Mouse (Mus musculus) olfactory bulb, adult 2 months (tissue): ENCODE data around the gene Cux2. TPM values are rescaled to one million over a fixed set of nuclear protein-coding genes. Genes with fewer than 3 reads are reported as not detected.

Source experiments
- H3K27ac ChIP-seq: fragments of 200-500 bp; 2 replicates; pipeline ENCODE4 v1.5.1; 2012; ENCODE audit warnings: low read depth, low read length; ENCODE audit not compliant: insufficient read depth
- H3K4me1 ChIP-seq: fragments of 200-500 bp; 2 replicates; pipeline ENCODE4 v1.6.1; 2012; ENCODE audit warnings: low read length; ENCODE audit not compliant: control insufficient read depth, insufficient read depth
- H3K4me3 ChIP-seq: fragments of 200-500 bp; 2 replicates; pipeline ENCODE4 v1.5.1; 2012; ENCODE audit warnings: mild to moderate bottlenecking, low read depth, low read length, moderate library complexity; ENCODE audit not compliant: insufficient read depth
- CTCF ChIP-seq: fragments of 200-500 bp; IDR thresholded peaks from 2 replicates; pipeline ENCODE4 v1.5.1; 2012; ENCODE audit warnings: low read depth, mild to moderate bottlenecking, low read length, moderate library complexity; ENCODE audit not compliant: insufficient read depth
- POLR2A ChIP-seq: fragments of 200-500 bp; IDR thresholded peaks from 2 replicates; pipeline ENCODE4 v1.6.1; 2012; ENCODE audit warnings: mild to moderate bottlenecking, low read depth, low read length, moderate library complexity; ENCODE audit not compliant: insufficient read depth
- WGBS: fragments of 180-500 bp; shearing (Covaris S2); methylation state at CpG from one replicate; pipeline ENCODE4 v1.1.7; 2018; 5-methylcytosine and 5-hydroxymethylcytosine counted together
- polyA plus RNA-seq: library from polyadenylated mRNA; stranded (reverse); fragments of >200 nt; gene quantifications from 2 replicates; pipeline ENCODE4 v1.2.4, GENCODE M21; 2012; ENCODE audit warnings: low replicate concordance; ENCODE audit not compliant: missing spikeins, insufficient read depth, insufficient read length

The Cux2 gene
- polyA plus RNA-seq, 1 experiment: not detected

DNA sequence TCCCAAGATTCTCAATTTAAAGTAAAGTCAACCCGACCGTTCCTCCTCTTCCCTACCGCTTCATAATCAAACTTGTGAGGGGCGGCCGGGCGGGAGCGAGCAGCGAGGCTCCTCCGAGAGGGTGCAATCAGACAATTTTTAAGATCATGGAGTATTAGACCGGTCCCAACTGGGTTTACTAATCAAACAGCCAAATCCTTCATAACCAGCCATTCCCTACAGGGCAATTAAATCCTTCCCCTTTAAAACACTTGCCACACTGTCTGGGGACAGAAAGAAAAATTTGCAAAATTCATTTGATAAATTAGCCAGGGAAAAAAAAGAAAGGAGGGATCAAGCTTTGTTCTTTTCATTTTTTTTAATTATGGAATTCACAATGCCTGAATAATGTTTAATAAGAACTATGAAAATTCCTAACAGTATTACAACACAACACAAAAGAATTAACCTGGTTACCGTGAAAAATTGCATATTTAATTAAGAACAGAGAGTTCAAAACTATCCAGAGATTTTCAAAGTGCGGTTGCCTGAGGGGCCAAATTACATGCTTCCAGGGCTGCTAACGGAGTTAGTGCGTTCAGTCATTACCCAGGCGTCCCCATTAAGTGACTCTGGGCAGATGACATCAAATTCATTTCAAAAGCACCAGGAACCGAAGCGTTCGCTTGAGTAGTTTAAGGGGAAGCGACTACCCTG, 17.3 kb downstream of the Cux2 start:
- Histone ChIP-seq H3K4me3 (no peak overlapping the region), H3K4me1 (peaks cover 2% of the 10 kb centered on the region; the same call in 1 of the 2 replicates), H3K27ac (no peak overlapping the region)
- WGBS: 34% methylated on average over 19 of the region's 19 CpGs
- TF ChIP-seq POLR2A: no peak
- TF ChIP-seq CTCF: no peak

- WGBS: 75% methylated on average over 12 of the region's 12 CpGs
- H3K4me1 ChIP-seq: peaks cover 2% of the 10 kb centered on the region; the same call in 1 of the 2 replicates
- TF ChIP-seq POLR2A (no peak), CTCF (no peak)
- H3K4me3 ChIP-seq: no peak overlapping the region
- H3K27ac ChIP-seq: no peak overlapping the region
Measured at GRCm38 (mm10) chr5:122031146-122031545, 18.8 kb downstream of the Cux2 start.

DNA sequence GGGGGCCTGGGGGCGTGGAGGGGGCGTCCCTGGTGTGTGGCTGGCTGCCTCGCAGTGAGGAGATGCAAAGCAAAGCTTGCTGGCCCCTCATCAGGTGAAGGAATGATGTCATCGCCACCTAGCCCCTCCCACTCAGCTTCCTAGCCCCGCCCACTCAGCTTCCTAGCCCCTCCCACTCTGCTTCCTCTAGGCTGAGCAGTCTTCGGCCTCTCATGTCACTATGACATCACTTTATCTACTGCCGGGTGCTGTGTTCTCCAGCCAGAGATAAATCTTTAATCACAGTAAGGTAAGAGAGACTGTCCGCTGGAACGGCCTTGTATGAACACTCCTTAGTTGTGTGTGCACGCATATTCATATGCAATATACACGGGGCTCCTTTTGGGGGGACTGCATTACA, 19.3 kb downstream of the Cux2 start:
- Histone ChIP-seq H3K4me3 (no peak overlapping the region), H3K27ac (no peak overlapping the region), H3K4me1 (peaks cover 2% of the 10 kb centered on the region; the same call in 1 of the 2 replicates)
- no peak for TF ChIP-seq CTCF
- TF ChIP-seq POLR2A: no peak
- WGBS: 66% methylated on average over 11 of the region's 11 CpGs

- 75% methylated on average over 9 of the region's 9 CpGs for WGBS
- H3K27ac ChIP-seq: no peak overlapping the region
- H3K4me1 ChIP-seq: no peaks in the 10 kb centered on the region
- TF ChIP-seq POLR2A (no peak), CTCF (no peak)
- H3K4me3 ChIP-seq: no peak overlapping the region
Measured at GRCm38 (mm10) chr5:122026771-122027170, 23.1 kb downstream of the Cux2 start.

DNA sequence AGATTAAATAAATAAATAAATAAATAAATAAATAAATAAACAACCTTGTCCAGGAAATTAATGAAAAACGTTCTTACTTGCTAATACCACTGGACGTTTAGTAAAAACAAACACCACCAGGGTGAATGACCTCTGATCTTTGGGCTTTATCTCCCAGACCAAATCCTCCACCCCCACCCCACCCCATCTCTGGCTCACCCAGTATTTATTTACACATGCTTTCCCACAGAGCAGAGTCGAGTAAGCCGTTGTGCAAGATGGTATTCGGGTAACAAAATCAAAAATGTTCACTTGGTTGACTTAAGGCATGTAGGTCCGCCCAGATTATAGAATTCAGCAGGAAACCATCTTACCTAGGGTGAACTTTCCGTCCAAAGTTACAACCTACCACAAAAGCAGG, 23.6 kb downstream of the Cux2 start:
- TF ChIP-seq POLR2A (no peak), CTCF (no peak)
- Histone ChIP-seq H3K4me3 (no peak overlapping the region), H3K27ac (no peak overlapping the region), H3K4me1 (no peaks in the 10 kb centered on the region)
- 82% methylated on average over 7 of the region's 7 CpGs for WGBS

DNA sequence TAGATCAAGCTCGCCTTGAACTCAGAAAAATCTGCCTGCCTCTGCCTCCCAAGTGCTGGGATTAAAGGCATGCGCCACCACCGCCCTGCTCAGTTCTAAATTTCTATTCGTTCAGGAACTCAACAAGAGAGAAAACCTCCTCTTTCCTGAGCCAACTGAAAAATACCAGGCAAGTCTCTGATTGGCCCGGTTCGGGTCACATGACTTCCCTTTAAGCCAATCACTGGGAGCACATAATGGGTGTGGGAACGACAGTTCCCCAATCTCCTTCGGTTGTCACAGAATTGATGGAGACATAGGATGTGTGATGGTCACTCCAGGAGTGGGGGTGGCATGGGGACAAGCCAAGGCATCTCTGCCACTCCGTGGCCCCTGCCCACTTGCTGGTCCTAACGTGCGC, 24.8 kb downstream of the Cux2 start:
- no peaks in the 10 kb centered on the region for H3K4me1 ChIP-seq
- TF ChIP-seq CTCF (no peak), POLR2A (no peak)
- 95% methylated on average over 11 of the region's 11 CpGs for WGBS
- H3K27ac ChIP-seq: no peak overlapping the region
- H3K4me3 ChIP-seq: no peak overlapping the region

DNA sequence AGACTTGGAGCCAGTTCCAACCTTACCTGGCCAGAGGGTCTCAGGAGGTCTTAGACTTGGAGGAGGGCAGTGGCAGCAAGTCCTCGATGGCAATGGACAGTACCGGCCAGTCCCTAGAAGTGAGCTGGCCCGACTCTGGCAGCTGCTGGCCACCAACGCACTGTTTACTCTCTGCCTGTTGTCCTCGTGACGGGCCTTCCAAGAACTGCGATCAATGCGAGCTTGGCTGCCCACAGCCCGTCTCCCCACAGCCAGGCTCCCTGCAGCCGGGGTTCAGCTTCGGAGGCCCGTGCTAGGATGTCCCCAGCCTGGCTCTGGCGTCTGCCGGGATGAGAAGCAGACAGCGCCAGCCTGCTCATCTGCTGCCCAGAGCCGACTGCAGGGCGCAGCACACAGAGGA, 30.6 kb downstream of the Cux2 start:
- WGBS: 63% methylated on average over 17 of the region's 17 CpGs
- Histone ChIP-seq H3K4me1 (peaks cover 4% of the 10 kb centered on the region; the same call in 1 of the 2 replicates), H3K27ac (no peak overlapping the region), H3K4me3 (no peak overlapping the region)
- TF ChIP-seq CTCF (no peak), POLR2A (no peak)

DNA sequence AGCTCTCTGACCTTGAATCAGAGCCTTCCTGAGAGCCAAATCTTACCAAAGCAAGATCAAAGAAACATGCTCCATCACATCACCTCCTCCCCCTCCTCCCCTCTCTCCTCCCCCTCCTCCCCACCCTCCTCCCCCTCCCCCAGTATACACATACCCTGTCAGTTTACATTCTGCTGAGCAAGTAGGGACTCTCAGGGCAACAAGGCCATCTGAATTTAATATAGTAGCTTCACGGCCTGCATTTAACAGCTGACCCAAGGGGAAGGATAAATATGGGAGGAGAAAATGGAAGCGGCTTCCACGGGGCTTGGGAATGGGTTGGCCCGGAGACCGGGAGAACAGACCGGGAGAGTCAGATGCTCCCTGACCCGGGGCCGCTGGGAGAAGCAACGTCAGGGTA, 32.1 kb downstream of the Cux2 start:
- WGBS: 80% methylated on average over 9 of the region's 9 CpGs
- H3K4me3 ChIP-seq: no peak overlapping the region
- peaks cover 4% of the 10 kb centered on the region; the same call in 1 of the 2 replicates for H3K4me1 ChIP-seq
- no peak overlapping the region for H3K27ac ChIP-seq
- no peak for TF ChIP-seq POLR2A
- TF ChIP-seq CTCF: no peak

DNA sequence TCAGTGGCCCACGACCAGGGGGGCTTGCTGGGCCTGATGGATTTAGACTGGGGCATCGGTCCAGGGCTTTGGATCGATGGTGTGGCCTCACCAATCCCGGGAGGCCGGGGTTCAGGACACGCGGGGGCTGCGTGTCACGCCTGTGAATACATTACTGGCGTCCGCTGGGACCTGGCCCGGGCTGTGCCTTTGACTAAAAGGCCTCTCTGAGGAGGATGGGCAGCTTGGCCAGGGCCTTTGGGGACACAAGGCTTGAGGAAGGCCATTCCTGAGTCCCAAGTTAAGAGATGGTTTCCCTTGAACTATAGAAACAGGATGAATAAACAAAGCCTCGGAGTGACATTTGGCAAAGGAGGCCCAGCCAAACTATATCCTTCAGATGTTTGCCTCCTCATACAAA, 32.6 kb downstream of the Cux2 start:
- WGBS: 71% methylated on average over 13 of the region's 13 CpGs
- no peak for TF ChIP-seq POLR2A
- TF ChIP-seq CTCF: no peak
- no peak overlapping the region for H3K27ac ChIP-seq

DNA sequence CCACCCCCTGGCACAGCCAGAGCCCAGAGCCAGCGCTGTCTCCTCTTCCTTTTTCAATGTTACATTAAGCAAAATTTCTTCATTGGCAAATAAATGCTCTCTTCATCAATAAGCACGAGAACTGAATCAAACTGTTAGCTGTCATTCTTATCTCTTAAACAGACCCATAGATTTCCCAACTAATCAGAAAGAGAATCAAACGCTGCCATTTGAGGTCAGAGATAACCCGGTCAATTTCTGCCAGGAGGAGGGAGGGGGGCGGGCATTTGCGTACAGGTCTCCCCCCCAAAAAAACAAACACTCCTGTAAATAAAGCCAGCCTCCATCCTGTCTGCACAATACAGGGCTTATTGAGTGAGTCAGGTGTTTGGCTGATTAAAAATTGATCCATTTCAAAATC, 33.2 kb downstream of the Cux2 start:
- TF ChIP-seq CTCF: no peak
- TF ChIP-seq POLR2A: no peak
- Histone ChIP-seq H3K4me1 (peaks cover 4% of the 10 kb centered on the region; the same call in 1 of the 2 replicates), H3K27ac (no peak overlapping the region), H3K4me3 (no peak overlapping the region)
- 90% methylated on average over 6 of the region's 6 CpGs for WGBS

More for the DNA sequence above, 32.6 kb downstream of the Cux2 start:
- Histone ChIP-seq H3K4me1 (peaks cover 4% of the 10 kb centered on the region; the same call in 1 of the 2 replicates), H3K4me3 (no peak overlapping the region)
